Comparison of ENCODE assay signal across 18 mouse cellular contexts in the genomic region with DNA sequence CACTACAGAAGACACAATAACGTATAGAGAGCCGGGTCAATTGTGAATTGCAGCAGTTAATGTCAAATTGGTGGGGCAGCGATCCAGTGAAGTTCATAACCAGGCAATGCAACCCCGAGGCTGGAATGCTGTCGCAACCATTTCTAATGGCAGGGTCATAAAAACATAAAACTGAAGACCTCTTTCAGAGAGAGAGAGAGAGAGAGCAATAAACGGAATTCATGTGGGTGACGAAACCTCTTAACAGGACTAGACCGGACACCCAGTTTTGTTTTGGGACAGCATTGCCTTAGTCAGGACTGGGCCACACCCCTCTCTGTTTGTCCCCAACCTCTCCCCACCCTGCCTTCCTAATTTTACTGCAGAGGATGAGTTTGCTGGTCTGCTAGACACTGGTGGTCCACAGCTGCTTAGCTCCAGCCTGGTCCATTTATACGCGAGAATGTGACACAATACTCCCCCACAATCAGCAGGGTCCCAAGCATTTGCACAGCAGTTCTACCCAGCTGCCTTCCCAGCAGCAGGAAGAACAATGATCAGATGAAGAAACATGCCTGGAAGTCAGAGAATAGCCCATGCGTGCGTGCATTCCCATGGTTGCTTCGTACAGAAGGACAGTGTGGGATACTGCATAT.
DNase-seq lines count a peak whose midpoint lies in the region; ATAC-seq and TF ChIP-seq lines count a peak whose summit lies in the region.
"Had no signal": no experiment of that assay in that cellular context is flagged by ENCODE, and none has a peak within 500 bp of the region (broad histone marks: within the 10 kb centered on the region; RNA-seq: fewer than 3 reads in every experiment).

No protein-coding gene starts in this region.

- no peak overlapping the region for H3K9ac ChIP-seq in hindbrain, embryonic 16.5 days (ENCODE audit: low read depth, low read length)
- H3K9ac ChIP-seq in lung, postnatal 0 days (replicated peaks; ENCODE audit: low read depth): no peak overlapping the region
- no peak overlapping the region for H3K9ac ChIP-seq in liver, embryonic 11.5 days (ENCODE audit: low read depth, low read length)
- H3K9ac ChIP-seq: embryonic facial prominence, embryonic 12.5 days; forebrain, postnatal 0 days; hindbrain, embryonic 12.5 days; liver, embryonic 14.5 days; midbrain, embryonic 12.5 days had no signal

- 0 out of 2 replicates have a peak, but pooled peaks have one; percentile 32 for TF ChIP-seq EP300 in lung, postnatal 0 days (IDR thresholded peaks at IDR 0.05)

- H3K9me3 ChIP-seq in hindbrain, embryonic 10.5 days: no peaks in the 10 kb centered on the region
- H3K9me3 ChIP-seq in hindbrain, embryonic 16.5 days (ENCODE audit: control insufficient read depth, low read length): no peaks in the 10 kb centered on the region
- H3K9me3 ChIP-seq in lung, postnatal 0 days (ENCODE audit: low read length): no peaks in the 10 kb centered on the region
- H3K9me3 ChIP-seq in limb, embryonic 10.5 days (replicated peaks): no peaks in the 10 kb centered on the region
- H3K9me3 ChIP-seq in liver, embryonic 11.5 days (ENCODE audit: control insufficient read depth, low read length): no peaks in the 10 kb centered on the region
- H3K9me3 ChIP-seq: embryonic facial prominence, embryonic 12.5 days; hindbrain, embryonic 12.5 days; midbrain, embryonic 12.5 days had no signal

- H3K27ac ChIP-seq in hindbrain, embryonic 10.5 days: peak overlapping the region; percentile 40; the same call in 1 of the 2 replicates
- H3K27ac ChIP-seq in hindbrain, embryonic 16.5 days (ENCODE audit: low read depth, low read length): no peak overlapping the region
- H3K27ac ChIP-seq in lung, postnatal 0 days (ENCODE audit: low read length): 0 out of 2 replicates have a peak overlapping the region, but pooled peaks have one; percentile 22
- H3K27ac ChIP-seq in embryonic fibroblast, embryonic 13.5 days (ENCODE audit: insufficient read depth, low read length): 0 out of 2 replicates have a peak overlapping the region, but pooled peaks have one; percentile 9
- H3K27ac ChIP-seq in limb, embryonic 10.5 days: peak overlapping the region; percentile 59
- no peak overlapping the region for H3K27ac ChIP-seq in liver, embryonic 11.5 days (ENCODE audit: low read depth, low read length)
- H3K27ac ChIP-seq: embryonic facial prominence, embryonic 12.5 days; hindbrain, embryonic 12.5 days; liver, embryonic 14.5 days; midbrain, embryonic 12.5 days had no signal

- 82% methylated on average over 13 of the region's 13 CpGs for WGBS in hindbrain, embryonic 10.5 days
- whole genome bisulfite sequencing in hindbrain, embryonic 16.5 days: 73% methylated on average over 13 of the region's 13 CpGs
- 66% methylated on average over 13 of the region's 13 CpGs for WGBS in lung, postnatal 0 days
- WGBS in limb, embryonic 10.5 days: 62% methylated on average over 13 of the region's 13 CpGs
- 87% methylated on average over 13 of the region's 13 CpGs for WGBS in liver, embryonic 11.5 days

- DNase-seq in hindbrain, embryonic 10.5 days (ENCODE audit: low spot score): no peak
- peak; percentile 86 for DNase-seq in lung, postnatal 0 days (ENCODE audit: low spot score)
- no peak for DNase-seq in lung, adult 18-20 months
- DNase-seq in limb, embryonic 10.5 days (ENCODE audit: low spot score): no peak
- no peak for DNase-seq in liver, embryonic 11.5 days (ENCODE audit: low spot score)
- no peak for DNase-seq in layer of hippocampus, adult 9-11 months
- DNase-seq: adrenal gland, postnatal 25 days; cerebellum, adult 18-20 months; cerebellum, postnatal 36 days; forebrain, postnatal 0 days; heart, adult 18-20 months; right cerebral cortex, postnatal 4 days had no signal

- H3K4me2 ChIP-seq in hindbrain, embryonic 16.5 days (ENCODE audit: low read length): no peak overlapping the region
- H3K4me2 ChIP-seq in lung, postnatal 0 days (replicated peaks; ENCODE audit: low read depth, low read length): no peak overlapping the region
- no peak overlapping the region for H3K4me2 ChIP-seq in liver, embryonic 11.5 days
- H3K4me2 ChIP-seq: embryonic facial prominence, embryonic 12.5 days; hindbrain, embryonic 12.5 days; midbrain, embryonic 12.5 days had no signal

- H3K4me3 ChIP-seq in hindbrain, embryonic 10.5 days: no peak overlapping the region
- no peak overlapping the region for H3K4me3 ChIP-seq in hindbrain, embryonic 16.5 days (ENCODE audit: low read length)
- no peak overlapping the region for H3K4me3 ChIP-seq in lung, postnatal 0 days (ENCODE audit: low read depth, low read length)
- H3K4me3 ChIP-seq in embryonic fibroblast, embryonic 13.5 days (ENCODE audit: insufficient read depth, low read length): no peak overlapping the region
- H3K4me3 ChIP-seq in limb, embryonic 10.5 days: no peak overlapping the region
- H3K4me3 ChIP-seq in liver, embryonic 11.5 days (ENCODE audit: low read depth, low read length): no peak overlapping the region
- H3K4me3 ChIP-seq: embryonic facial prominence, embryonic 12.5 days; hindbrain, embryonic 12.5 days; midbrain, embryonic 12.5 days had no signal

- H3K27me3 ChIP-seq in hindbrain, embryonic 10.5 days (ENCODE audit: insufficient read depth, poor library complexity, severe bottlenecking): no peaks in the 10 kb centered on the region
- H3K27me3 ChIP-seq in hindbrain, embryonic 16.5 days (replicated peaks; ENCODE audit: control insufficient read depth, insufficient read depth, low read length): no peaks in the 10 kb centered on the region
- no peaks in the 10 kb centered on the region for H3K27me3 ChIP-seq in lung, postnatal 0 days (replicated peaks; ENCODE audit: insufficient read depth, low read length)
- no peaks in the 10 kb centered on the region for H3K27me3 ChIP-seq in limb, embryonic 10.5 days (ENCODE audit: low read depth, poor library complexity, severe bottlenecking)
- H3K27me3 ChIP-seq in liver, embryonic 11.5 days (replicated peaks; ENCODE audit: control insufficient read depth, insufficient read depth, low read length): no peaks in the 10 kb centered on the region
- H3K27me3 ChIP-seq: embryonic facial prominence, embryonic 12.5 days; hindbrain, embryonic 12.5 days; midbrain, embryonic 12.5 days had no signal

- no peaks in the 10 kb centered on the region for H3K36me3 ChIP-seq in hindbrain, embryonic 10.5 days
- no peaks in the 10 kb centered on the region for H3K36me3 ChIP-seq in hindbrain, embryonic 16.5 days (ENCODE audit: control insufficient read depth, insufficient read depth, low read length)
- no peaks in the 10 kb centered on the region for H3K36me3 ChIP-seq in lung, postnatal 0 days (ENCODE audit: insufficient read depth, low read length)
- H3K36me3 ChIP-seq in limb, embryonic 10.5 days: no peaks in the 10 kb centered on the region
- H3K36me3 ChIP-seq in liver, embryonic 11.5 days (ENCODE audit: control insufficient read depth, insufficient read depth, low read length): no peaks in the 10 kb centered on the region
- H3K36me3 ChIP-seq: embryonic facial prominence, embryonic 12.5 days; hindbrain, embryonic 12.5 days; midbrain, embryonic 12.5 days had no signal

- peaks cover 12% of the 10 kb centered on the region; the same call in 1 of the 2 replicates for H3K4me1 ChIP-seq in hindbrain, embryonic 10.5 days (replicated peaks)
- no peaks in the 10 kb centered on the region for H3K4me1 ChIP-seq in hindbrain, embryonic 16.5 days (ENCODE audit: control insufficient read depth, insufficient read depth, low read depth, low read length)
- peaks cover 4% of the 10 kb centered on the region; the same call in 1 of the 2 replicates for H3K4me1 ChIP-seq in lung, postnatal 0 days (ENCODE audit: insufficient read depth, low read depth, low read length)
- H3K4me1 ChIP-seq in embryonic fibroblast, embryonic 13.5 days (ENCODE audit: control insufficient read depth, insufficient read depth, low read length): no peaks in the 10 kb centered on the region
- H3K4me1 ChIP-seq in limb, embryonic 10.5 days: peaks cover 56% of the 10 kb centered on the region
- H3K4me1 ChIP-seq in liver, embryonic 11.5 days (replicated peaks; ENCODE audit: control insufficient read depth, insufficient read depth, low read length): no peaks in the 10 kb centered on the region
- H3K4me1 ChIP-seq: hindbrain, embryonic 12.5 days; midbrain, embryonic 12.5 days had no signal

- TF ChIP-seq CTCF in lung, postnatal 0 days (IDR thresholded peaks at IDR 0.05): no peak
- no peak for TF ChIP-seq CTCF in embryonic fibroblast, embryonic 13.5 days (IDR thresholded peaks at IDR 0.05; ENCODE audit: borderline replicate concordance, insufficient read depth, low read length)

- no peak for ATAC-seq in hindbrain, embryonic 16.5 days
- peak; percentile 59 for ATAC-seq in lung, postnatal 0 days
- no peak for ATAC-seq in liver, embryonic 11.5 days (replicated peaks; ENCODE audit: low FRiP score)
- ATAC-seq: forebrain, postnatal 0 days had no signal

- TF ChIP-seq POLR2A in embryonic fibroblast, embryonic 13.5 days (IDR thresholded peaks at IDR 0.05; ENCODE audit: low read depth, low read length): no peak

Comparison
In these comparisons a context has a peak if more than half of its experiments do, and no peak if none do; other contexts are left out.
1. H3K27ac ChIP-seq: peak in hindbrain, embryonic 10.5 days (single experiment), lung, postnatal 0 days (single experiment), embryonic fibroblast, embryonic 13.5 days (single experiment) and limb, embryonic 10.5 days (single experiment); none in hindbrain, embryonic 16.5 days (single experiment) and liver, embryonic 11.5 days (single experiment).